Mouse (Mus musculus) liver, postnatal 0 days (tissue): ENCODE results near the gene Dgcr2. TPM values are rescaled to one million over a fixed set of nuclear protein-coding genes. Genes with fewer than 3 reads are reported as not detected.
A peak's percentile ranks its signal among the peaks of the same experiment; 100 is the strongest.

Source experiments
- ATAC-seq: fragments of 200-750 bp; cut with Nextera tagmentation; 2 replicates; pipeline ENCODE4 v1.8.0; 2017; ENCODE audit warnings: mild to moderate bottlenecking, moderate library complexity
- DNase-seq: peaks from one replicate; pipeline ENCODE4 v3.0.0-alpha.2; 2016
- H3K27ac ChIP-seq: fragments of 300-500 bp; sonication (generic); 2 replicates; pipeline ENCODE4 v1.5.1; 2014; ENCODE audit warnings: antibody characterized with exemption, moderate library complexity, mild to moderate bottlenecking, low read depth
- H3K27me3 ChIP-seq: fragments of 300-500 bp; sonication (generic); 2 replicates; pipeline ENCODE4 v1.6.1; 2014; ENCODE audit warnings: low read length, control low read depth, mixed read lengths; ENCODE audit not compliant: insufficient read depth
- H3K36me3 ChIP-seq: fragments of 300-500 bp; sonication (generic); replicated peaks from 2 replicates; pipeline ENCODE4 v1.6.1; 2014; ENCODE audit warnings: mild to moderate bottlenecking, control low read depth, low read length, moderate library complexity, mixed read lengths; ENCODE audit not compliant: insufficient read depth
- H3K4me1 ChIP-seq: fragments of 300-500 bp; sonication (generic); 2 replicates; pipeline ENCODE4 v1.6.1; 2014; ENCODE audit warnings: antibody characterized with exemption, mild to moderate bottlenecking, control low read depth; ENCODE audit not compliant: insufficient read depth
- H3K4me2 ChIP-seq: fragments of 300-500 bp; sonication (generic); 2 replicates; pipeline ENCODE4 v1.6.1; 2014; ENCODE audit warnings: low read depth, mild to moderate bottlenecking, low read length, moderate library complexity, mixed read lengths
- H3K4me3 ChIP-seq: fragments of 300-500 bp; sonication (generic); 2 replicates; pipeline ENCODE4 v1.5.1; 2014; ENCODE audit warnings: low read depth, low read length
- H3K9ac ChIP-seq: fragments of 300-500 bp; sonication (generic); replicated peaks from 2 replicates; pipeline ENCODE4 v1.6.1; 2014; ENCODE audit warnings: mild to moderate bottlenecking, moderate library complexity
- H3K9me3 ChIP-seq: fragments of 300-500 bp; sonication (generic); 2 replicates; pipeline ENCODE4 v1.6.1; 2016; ENCODE audit warnings: mild to moderate bottlenecking, control low read depth, low read length, mixed read lengths
- CTCF ChIP-seq: sonication (generic); IDR thresholded peaks from 2 replicates; pipeline ENCODE4 v1.5.1; 2016; ENCODE audit warnings: antibody characterized with exemption, low read depth
- EP300 ChIP-seq: IDR thresholded peaks from 2 replicates; pipeline ENCODE4 v1.6.1; 2016; ENCODE audit warnings: antibody characterized with exemption, low read depth, mild to moderate bottlenecking
- WGBS: fragments of 180-500 bp; shearing (Covaris S2); extraction: QIAGEN DNeasy Blood & Tissue Kit; methylation state at CpG from one replicate; pipeline ENCODE4 v1.1.7; 2014; ENCODE audit not compliant: insufficient replicate concordance; 5-methylcytosine and 5-hydroxymethylcytosine counted together
- polyA plus RNA-seq: library from polyadenylated mRNA; unstranded; fragments of >200 nt; fragmentation: Nextera tagmentation; extraction: Ambion mirVana; gene quantifications from 2 replicates; pipeline ENCODE4 v1.2.1, GENCODE M21; 2015

Gene Dgcr2
- polyA plus RNA-seq, 1 experiment from 2014 or later, result 18.0 TPM

- Histone ChIP-seq H3K9me3 (no peaks in the 10 kb centered on the region), H3K4me2 (no peak overlapping the region), H3K9ac (no peak overlapping the region), H3K27me3 (peaks cover 65% of the 10 kb centered on the region), H3K4me1 (peaks cover 6% of the 10 kb centered on the region; the same call in 1 of the 2 replicates), H3K4me3 (no peak overlapping the region), H3K27ac (no peak overlapping the region), H3K36me3 (no peaks in the 10 kb centered on the region)
- no peak for DNase-seq
- WGBS, result 47% methylated on average over 7 of the region's 7 CpGs
- no peak for ATAC-seq
- TF ChIP-seq EP300 (no peak), CTCF (no peak)
Measured at GRCm38 (mm10) chr16:17834543-17834942, 63.8 kb downstream of the Dgcr2 start.

GRCm38 (mm10) chr16:17833681-17834399, 64.5 kb downstream of the Dgcr2 start:
- H3K9ac ChIP-seq, result no peak overlapping the region
- H3K4me3 ChIP-seq, result peak overlapping the region; percentile 47
- H3K27ac ChIP-seq, result no peak overlapping the region
- DNase-seq, result no peak
- TF ChIP-seq CTCF (no peak), EP300 (no peak)
- peaks cover 6% of the 10 kb centered on the region; the same call in 1 of the 2 replicates for H3K4me1 ChIP-seq
- ATAC-seq, result no peak
- 2% methylated on average over 81 of the region's 103 CpGs for WGBS
- peaks cover 65% of the 10 kb centered on the region for H3K27me3 ChIP-seq
- H3K9me3 ChIP-seq, result no peaks in the 10 kb centered on the region
- no peaks in the 10 kb centered on the region for H3K36me3 ChIP-seq
- peak overlapping the region; percentile 73 for H3K4me2 ChIP-seq

GRCm38 (mm10) chr16:17833321-17833680, 65.1 kb downstream of the Dgcr2 start:
- H3K4me1 ChIP-seq, result peaks cover 6% of the 10 kb centered on the region; the same call in 1 of the 2 replicates
- no peak overlapping the region for H3K9ac ChIP-seq
- peaks cover 67% of the 10 kb centered on the region for H3K27me3 ChIP-seq
- no peak overlapping the region for H3K27ac ChIP-seq
- peak overlapping the region; percentile 73 for H3K4me2 ChIP-seq
- H3K4me3 ChIP-seq, result peak overlapping the region; percentile 47
- WGBS, result 7% methylated on average over 21 of the region's 37 CpGs
- H3K36me3 ChIP-seq, result no peaks in the 10 kb centered on the region
- no peaks in the 10 kb centered on the region for H3K9me3 ChIP-seq
- TF ChIP-seq CTCF (no peak), EP300 (no peak)
- ATAC-seq (no peak), DNase-seq (no peak)

GRCm38 (mm10) chr16:17832821-17833220, 65.5 kb downstream of the Dgcr2 start, which contains the start of gene B830017H08Rik:
B830017H08Rik (plus strand) TSS chr16:17833121.
- TF ChIP-seq EP300, result no peak
- TF ChIP-seq CTCF, result no peak
- Histone ChIP-seq H3K4me2 (peak within 1 kb of the TSS; percentile 73), H3K36me3 (no peaks in the 10 kb centered on the region), H3K27me3 (peaks cover 69% of the 10 kb centered on the region), H3K9me3 (no peaks in the 10 kb centered on the region), H3K9ac (no peak within 1 kb of the TSS), H3K4me3 (peak within 1 kb of the TSS; percentile 47), H3K4me1 (peaks cover 6% of the 10 kb centered on the region; the same call in 1 of the 2 replicates), H3K27ac (no peak within 1 kb of the TSS)
- WGBS, result 30% methylated on average over 7 of the region's 7 CpGs
- DNase-seq (no peak), ATAC-seq (no peak)

GRCm38 (mm10) chr16:17831781-17832180, 66.6 kb downstream of the Dgcr2 start:
- Histone ChIP-seq H3K4me2 (no peak overlapping the region), H3K9ac (no peak overlapping the region), H3K4me1 (peaks cover 6% of the 10 kb centered on the region; the same call in 1 of the 2 replicates), H3K36me3 (no peaks in the 10 kb centered on the region), H3K9me3 (no peaks in the 10 kb centered on the region), H3K27ac (no peak overlapping the region), H3K4me3 (no peak overlapping the region), H3K27me3 (peaks cover 69% of the 10 kb centered on the region)
- ATAC-seq (no peak), DNase-seq (no peak)
- no peak for TF ChIP-seq EP300
- TF ChIP-seq CTCF, result peak; percentile 37
- 17% methylated on average over 11 of the region's 11 CpGs for WGBS

GRCm38 (mm10) chr16:17830385-17831178, 67.8 kb downstream of the Dgcr2 start:
- 59% methylated on average over 10 of the region's 10 CpGs for WGBS
- H3K36me3 ChIP-seq, result no peaks in the 10 kb centered on the region
- peaks cover 58% of the 10 kb centered on the region for H3K27me3 ChIP-seq
- no peak overlapping the region for H3K9ac ChIP-seq
- no peak overlapping the region for H3K27ac ChIP-seq
- TF ChIP-seq EP300 (no peak), CTCF (no peak)
- ATAC-seq (no peak), DNase-seq (no peak)
- H3K9me3 ChIP-seq, result no peaks in the 10 kb centered on the region
- no peak overlapping the region for H3K4me2 ChIP-seq
- peaks cover 6% of the 10 kb centered on the region; the same call in 1 of the 2 replicates for H3K4me1 ChIP-seq
- H3K4me3 ChIP-seq, result no peak overlapping the region
